Mouse (Mus musculus) lung, postnatal 10 days (tissue): ENCODE measurements around the gene Igsf1.

Source experiments
- DNase-seq: peaks from one replicate; pipeline ENCODE4 v3.0.0; 2021

The Igsf1 gene

DNA sequence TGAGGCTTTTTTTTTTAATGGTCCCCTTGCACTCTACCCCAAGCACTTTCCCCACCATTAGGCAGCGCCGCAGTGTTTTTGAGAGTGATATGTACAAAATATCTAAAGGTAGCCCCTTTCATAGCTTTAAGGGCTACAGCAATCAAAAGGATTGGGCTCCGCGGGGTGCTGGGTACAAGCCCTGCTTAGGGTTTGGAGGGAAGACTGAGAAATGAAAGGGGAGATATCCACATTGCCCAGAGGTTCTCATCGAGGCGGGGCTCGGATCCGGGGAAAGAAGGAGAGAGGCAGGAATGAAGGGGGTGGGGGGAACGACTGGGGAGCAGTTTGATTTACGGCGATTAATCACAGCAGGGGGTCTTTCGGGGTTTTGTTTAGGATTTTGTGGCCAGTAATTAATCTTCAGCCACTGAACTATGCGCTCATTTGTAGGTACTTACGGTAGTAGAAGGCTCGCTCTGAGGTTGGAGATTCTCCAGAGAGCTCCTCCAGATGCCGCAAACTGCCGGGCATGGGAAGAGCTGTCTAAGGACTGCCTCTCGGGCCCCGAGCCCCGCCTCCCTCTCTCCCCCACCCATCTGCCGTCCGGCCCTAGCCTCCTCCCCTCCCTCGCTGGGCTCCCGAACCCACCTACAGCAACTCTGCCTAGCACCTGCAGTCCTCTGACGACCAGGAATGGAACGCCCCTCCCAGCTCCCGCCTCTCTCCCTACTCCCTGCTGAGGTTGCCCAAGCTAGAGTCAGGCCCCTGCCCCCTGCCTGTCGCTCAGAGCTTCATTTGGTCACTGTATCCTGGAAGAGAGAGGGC, at the start of gene Igsf1:
Gene Igsf1 (minus strand): TSS at position 537 of the 807 bp plus-strand sequence.
- peak; percentile 19 for DNase-seq

DNA sequence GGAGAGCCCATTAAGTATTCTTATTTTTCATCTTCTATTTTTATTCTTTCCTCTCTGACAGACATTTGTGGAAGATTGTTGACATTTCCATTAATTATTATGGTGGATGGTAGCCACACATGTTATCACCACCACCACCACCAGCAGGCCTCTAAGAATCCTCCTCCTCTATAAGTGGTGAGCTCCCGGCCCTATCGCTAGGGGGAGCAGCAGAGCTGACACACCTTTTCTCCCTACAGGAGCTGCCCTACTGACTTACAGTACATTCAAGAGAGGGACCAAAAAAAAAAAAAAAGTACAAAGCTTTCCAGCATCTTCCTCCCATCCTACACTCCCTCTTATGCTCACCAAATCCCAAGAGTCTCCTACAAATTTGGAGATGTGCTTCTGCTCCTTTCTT, 26.7 kb downstream of the Igsf1 start:
- peak; percentile 1 for DNase-seq

DNA sequence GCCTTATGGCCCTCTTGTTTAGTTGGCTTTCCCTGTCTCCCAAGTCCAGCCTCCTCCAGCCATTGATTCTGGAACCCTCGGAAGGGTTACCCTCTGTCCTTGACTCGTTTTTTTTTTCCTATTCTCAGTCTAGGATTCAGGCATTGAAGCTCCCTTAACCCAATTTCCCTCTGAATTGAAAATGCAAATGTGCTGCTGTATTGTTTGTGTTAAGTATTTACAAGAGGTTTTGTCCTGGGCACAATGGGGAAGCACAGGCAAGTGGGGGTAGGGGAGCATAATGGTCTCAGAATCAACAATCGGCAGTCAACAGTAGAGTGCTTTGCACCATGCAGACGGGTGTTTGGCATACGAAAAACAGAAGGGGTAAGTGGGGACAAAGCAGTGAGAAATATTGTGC, 52.4 kb downstream of the Igsf1 start:
- DNase-seq, result no peak

DNA sequence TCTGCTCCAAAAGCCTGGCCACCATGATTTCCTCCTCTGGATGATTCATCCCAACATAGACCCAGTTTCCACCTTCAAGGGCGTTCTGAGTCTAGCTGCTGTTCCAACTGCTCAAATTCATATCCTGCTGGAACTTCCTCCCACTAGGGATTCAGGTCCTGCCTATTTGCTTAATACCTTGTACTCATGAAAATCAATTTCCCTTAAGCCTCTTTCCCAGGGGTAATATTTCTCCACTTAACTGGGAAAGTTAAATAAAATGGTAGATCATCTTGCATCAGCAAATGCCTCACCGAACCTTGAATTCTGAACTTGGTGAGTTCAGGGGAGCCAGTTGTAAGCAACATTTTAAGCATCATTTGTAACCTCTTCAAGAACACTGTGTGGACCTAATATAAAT, 62.6 kb downstream of the Igsf1 start, which contains the start of gene Olfr1321:
Gene Olfr1321 (minus strand): TSS at position 101 of the 400 bp plus-strand sequence.
- DNase-seq, result no peak
